Mouse (Mus musculus) liver, postnatal 0 days (tissue): ENCODE measurements around the gene Actg2. TPM values are rescaled to one million over a fixed set of nuclear protein-coding genes. Genes with fewer than 3 reads are reported as not detected.

Experiments used
- ATAC-seq: fragments of 200-750 bp; cut with Nextera tagmentation; 2 replicates; pipeline ENCODE4 v1.8.0; 2017; ENCODE audit warnings: mild to moderate bottlenecking, moderate library complexity
- DNase-seq: peaks from one replicate; pipeline ENCODE4 v3.0.0-alpha.2; 2016
- H3K27ac ChIP-seq: fragments of 300-500 bp; sonication (generic); 2 replicates; pipeline ENCODE4 v1.5.1; 2014; ENCODE audit warnings: antibody characterized with exemption, moderate library complexity, mild to moderate bottlenecking, low read depth
- H3K27me3 ChIP-seq: fragments of 300-500 bp; sonication (generic); 2 replicates; pipeline ENCODE4 v1.6.1; 2014; ENCODE audit warnings: low read length, control low read depth, mixed read lengths; ENCODE audit not compliant: insufficient read depth
- H3K36me3 ChIP-seq: fragments of 300-500 bp; sonication (generic); replicated peaks from 2 replicates; pipeline ENCODE4 v1.6.1; 2014; ENCODE audit warnings: mild to moderate bottlenecking, control low read depth, low read length, moderate library complexity, mixed read lengths; ENCODE audit not compliant: insufficient read depth
- H3K4me1 ChIP-seq: fragments of 300-500 bp; sonication (generic); 2 replicates; pipeline ENCODE4 v1.6.1; 2014; ENCODE audit warnings: antibody characterized with exemption, mild to moderate bottlenecking, control low read depth; ENCODE audit not compliant: insufficient read depth
- H3K4me2 ChIP-seq: fragments of 300-500 bp; sonication (generic); 2 replicates; pipeline ENCODE4 v1.6.1; 2014; ENCODE audit warnings: low read depth, mild to moderate bottlenecking, low read length, moderate library complexity, mixed read lengths
- H3K4me3 ChIP-seq: fragments of 300-500 bp; sonication (generic); 2 replicates; pipeline ENCODE4 v1.5.1; 2014; ENCODE audit warnings: low read depth, low read length
- H3K9ac ChIP-seq: fragments of 300-500 bp; sonication (generic); replicated peaks from 2 replicates; pipeline ENCODE4 v1.6.1; 2014; ENCODE audit warnings: mild to moderate bottlenecking, moderate library complexity
- H3K9me3 ChIP-seq: fragments of 300-500 bp; sonication (generic); 2 replicates; pipeline ENCODE4 v1.6.1; 2016; ENCODE audit warnings: mild to moderate bottlenecking, control low read depth, low read length, mixed read lengths
- CTCF ChIP-seq: sonication (generic); IDR thresholded peaks from 2 replicates; pipeline ENCODE4 v1.5.1; 2016; ENCODE audit warnings: antibody characterized with exemption, low read depth
- EP300 ChIP-seq: IDR thresholded peaks from 2 replicates; pipeline ENCODE4 v1.6.1; 2016; ENCODE audit warnings: antibody characterized with exemption, low read depth, mild to moderate bottlenecking
- WGBS: fragments of 180-500 bp; shearing (Covaris S2); extraction: QIAGEN DNeasy Blood & Tissue Kit; methylation state at CpG from one replicate; pipeline ENCODE4 v1.1.7; 2014; ENCODE audit not compliant: insufficient replicate concordance; 5-methylcytosine and 5-hydroxymethylcytosine counted together
- polyA plus RNA-seq: library from polyadenylated mRNA; unstranded; fragments of >200 nt; fragmentation: Nextera tagmentation; extraction: Ambion mirVana; gene quantifications from 2 replicates; pipeline ENCODE4 v1.2.1, GENCODE M21; 2015

The Actg2 gene
- polyA plus RNA-seq, 1 experiment from 2014 or later = 2.1 TPM

GRCm38 (mm10) chr6:83499078-83499477 lies 37.0 kb downstream of the Actg2 start:
- 0 out of 2 replicates have a peak, but pooled peaks cover 5% of the 10 kb centered on the region for H3K36me3 ChIP-seq
- H3K4me3 ChIP-seq = no peak overlapping the region
- no peak for DNase-seq
- no peak overlapping the region for H3K4me2 ChIP-seq
- no peaks in the 10 kb centered on the region for H3K27me3 ChIP-seq
- no peak for ATAC-seq
- H3K9ac ChIP-seq = no peak overlapping the region
- H3K27ac ChIP-seq = no peak overlapping the region
- 88% methylated on average over 10 of the region's 10 CpGs for WGBS
- TF ChIP-seq CTCF (no peak), EP300 (no peak)
- H3K9me3 ChIP-seq = no peaks in the 10 kb centered on the region
- H3K4me1 ChIP-seq = peaks cover 3% of the 10 kb centered on the region; the same call in 1 of the 2 replicates

- DNase-seq (no peak), ATAC-seq (peak; percentile 88)
- Histone ChIP-seq H3K27ac (0 out of 2 replicates have a peak overlapping the region, but pooled peaks have one; percentile 18), H3K4me3 (no peak overlapping the region), H3K27me3 (no peaks in the 10 kb centered on the region), H3K4me1 (no peaks in the 10 kb centered on the region), H3K36me3 (peaks cover 16% of the 10 kb centered on the region; the same call in 1 of the 2 replicates), H3K4me2 (no peak overlapping the region), H3K9me3 (no peaks in the 10 kb centered on the region), H3K9ac (no peak overlapping the region)
- TF ChIP-seq CTCF (no peak), EP300 (no peak)
- WGBS = 81% methylated on average over 22 of the region's 22 CpGs
These were observed 39.0 kb downstream of the Actg2 start for GRCm38 (mm10) chr6:83496753-83497710.

DNA sequence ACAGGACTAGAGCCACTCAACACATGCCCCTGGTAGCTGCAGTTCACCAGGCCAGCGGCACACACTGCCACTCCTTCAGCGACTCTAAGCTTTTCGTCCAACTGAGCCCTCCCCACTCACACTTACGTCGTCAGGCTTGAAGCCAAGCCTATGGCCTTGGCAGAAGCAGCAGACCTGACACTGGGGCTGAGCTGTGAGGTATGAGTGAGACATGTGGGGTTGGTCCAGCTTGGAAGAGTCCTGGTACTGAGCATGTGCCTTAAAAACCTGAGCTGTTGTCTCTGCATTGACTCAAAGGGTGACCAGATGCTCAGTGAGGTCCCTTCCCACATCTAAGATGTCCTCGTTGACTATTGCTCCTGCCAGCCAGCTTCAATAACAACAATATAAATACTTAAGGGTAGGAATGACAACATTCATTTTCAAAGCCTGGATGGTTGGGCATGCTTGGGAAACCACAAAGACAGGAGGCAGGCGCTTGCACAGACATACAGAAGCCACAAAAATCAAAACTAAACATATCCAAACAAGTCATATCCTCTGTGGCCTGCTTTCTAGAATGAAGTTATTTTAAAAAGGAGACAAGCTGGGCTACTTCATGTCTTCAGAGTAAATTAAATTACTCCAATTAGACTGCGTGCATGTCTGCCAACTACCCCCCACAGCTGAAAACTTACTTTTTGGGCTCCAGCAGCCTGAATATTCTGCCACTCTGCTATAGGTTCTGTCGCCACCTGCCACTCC lies 39.9 kb downstream of the Actg2 start:
- WGBS = 86% methylated on average over 9 of the region's 9 CpGs
- ATAC-seq (no peak), DNase-seq (no peak)
- no peak for TF ChIP-seq EP300
- no peak for TF ChIP-seq CTCF
- no peak overlapping the region for H3K4me3 ChIP-seq
- H3K9ac ChIP-seq = no peak overlapping the region
- no peaks in the 10 kb centered on the region for H3K4me1 ChIP-seq
- peaks cover 18% of the 10 kb centered on the region; the same call in 1 of the 2 replicates for H3K36me3 ChIP-seq
- H3K9me3 ChIP-seq = no peaks in the 10 kb centered on the region
- no peak overlapping the region for H3K27ac ChIP-seq
- no peak overlapping the region for H3K4me2 ChIP-seq
- H3K27me3 ChIP-seq = no peaks in the 10 kb centered on the region

DNA sequence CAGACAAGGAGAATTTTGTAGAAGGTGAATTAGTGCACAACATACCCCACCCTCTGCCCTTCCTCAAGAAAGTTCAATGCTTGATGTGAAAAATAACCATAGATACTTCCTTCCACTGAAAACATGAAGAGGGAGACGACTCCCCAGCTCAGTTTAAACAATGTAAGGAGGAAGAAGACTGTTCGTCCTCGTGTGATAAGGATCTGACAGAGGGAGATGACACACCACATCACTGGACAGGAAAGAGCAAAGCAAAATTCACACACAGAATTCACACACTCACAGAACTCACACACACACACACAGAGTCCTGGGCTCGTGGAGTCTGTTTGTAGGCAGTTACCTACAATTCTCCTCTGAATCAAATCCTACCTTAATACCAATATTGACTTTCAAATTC lies 45.4 kb downstream of the Actg2 start:
- no peak overlapping the region for H3K4me3 ChIP-seq
- no peaks in the 10 kb centered on the region for H3K27me3 ChIP-seq
- TF ChIP-seq EP300 = no peak
- no peak for TF ChIP-seq CTCF
- no peaks in the 10 kb centered on the region for H3K4me1 ChIP-seq
- no peak overlapping the region for H3K27ac ChIP-seq
- H3K9me3 ChIP-seq = no peaks in the 10 kb centered on the region
- DNase-seq (no peak), ATAC-seq (no peak)
- H3K9ac ChIP-seq = no peak overlapping the region
- WGBS = 42% methylated on average over 4 of the region's 4 CpGs
- H3K4me2 ChIP-seq = no peak overlapping the region
- H3K36me3 ChIP-seq = peaks cover 50% of the 10 kb centered on the region

DNA sequence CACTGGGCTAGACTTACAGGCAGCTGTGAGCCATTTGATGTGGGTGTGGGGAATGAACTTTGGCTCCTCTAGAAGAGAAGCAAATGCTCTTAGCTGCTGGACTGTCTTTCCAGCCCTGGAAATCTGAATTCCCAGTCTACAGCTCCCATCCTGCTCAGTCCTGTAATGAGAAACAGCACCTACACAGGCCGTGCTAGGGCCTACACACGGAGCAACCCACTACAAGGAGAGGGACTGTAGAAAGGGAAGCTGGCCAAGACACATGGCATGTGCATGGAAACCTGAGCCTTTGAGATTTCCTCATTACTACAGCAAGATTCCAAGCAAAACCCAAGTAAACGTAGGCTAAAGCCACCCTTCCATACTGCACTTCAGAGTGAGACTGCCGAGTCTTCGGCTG lies 47.9 kb downstream of the Actg2 start:
- 78% methylated on average over 5 of the region's 5 CpGs for WGBS
- H3K36me3 ChIP-seq = peaks cover 44% of the 10 kb centered on the region
- H3K9me3 ChIP-seq = no peaks in the 10 kb centered on the region
- TF ChIP-seq CTCF = no peak
- TF ChIP-seq EP300 = no peak
- no peak overlapping the region for H3K9ac ChIP-seq
- no peak overlapping the region for H3K4me3 ChIP-seq
- H3K27ac ChIP-seq = no peak overlapping the region
- DNase-seq = no peak
- no peaks in the 10 kb centered on the region for H3K27me3 ChIP-seq
- no peaks in the 10 kb centered on the region for H3K4me1 ChIP-seq
- H3K4me2 ChIP-seq = no peak overlapping the region
- ATAC-seq = no peak

- no peaks in the 10 kb centered on the region for H3K27me3 ChIP-seq
- no peak overlapping the region for H3K27ac ChIP-seq
- no peak overlapping the region for H3K4me2 ChIP-seq
- H3K9me3 ChIP-seq = no peaks in the 10 kb centered on the region
- no peak for DNase-seq
- no peak for TF ChIP-seq EP300
- TF ChIP-seq CTCF = no peak
- H3K4me1 ChIP-seq = peaks cover 4% of the 10 kb centered on the region; the same call in 1 of the 2 replicates
- H3K9ac ChIP-seq = no peak overlapping the region
- 75% methylated on average over 4 of the region's 4 CpGs for WGBS
- no peak overlapping the region for H3K4me3 ChIP-seq
- ATAC-seq = no peak
- peaks cover 41% of the 10 kb centered on the region for H3K36me3 ChIP-seq
These were observed 48.8 kb downstream of the Actg2 start for GRCm38 (mm10) chr6:83487298-83487697.
